Mouse (Mus musculus): ENCODE measurements at regions not wholly inside any gene's neighbourhood (a gene's known extent, or its start where the extent isn't known, plus 50 kb on each side); places are given as distances from the start of the nearest gene placed in this dataset.

- no peak for TF ChIP-seq CTCF (IDR thresholded peaks at IDR 0.05; ENCODE audit: low read depth, low read length)
- TF ChIP-seq GATA1 (IDR thresholded peaks at IDR 0.05; ENCODE audit: borderline replicate concordance, low read length): no peak
- TF ChIP-seq POLR2AphosphoS5 (IDR thresholded peaks at IDR 0.05; ENCODE audit: insufficient replicate concordance, low read depth, low read length): no peak
- TF ChIP-seq TAL1 (conservative IDR thresholded peaks at IDR 0.05; ENCODE audit: low read depth, low read length): no peak
- TF ChIP-seq GATA2 (IDR thresholded peaks at IDR 0.05; ENCODE audit: borderline replicate concordance, low read depth, low read length): no peak
Observed at GRCm38 (mm10) chr1:73770631-73771030, 353.6 kb downstream of the Tns1 start.
